In the genomic region with DNA sequence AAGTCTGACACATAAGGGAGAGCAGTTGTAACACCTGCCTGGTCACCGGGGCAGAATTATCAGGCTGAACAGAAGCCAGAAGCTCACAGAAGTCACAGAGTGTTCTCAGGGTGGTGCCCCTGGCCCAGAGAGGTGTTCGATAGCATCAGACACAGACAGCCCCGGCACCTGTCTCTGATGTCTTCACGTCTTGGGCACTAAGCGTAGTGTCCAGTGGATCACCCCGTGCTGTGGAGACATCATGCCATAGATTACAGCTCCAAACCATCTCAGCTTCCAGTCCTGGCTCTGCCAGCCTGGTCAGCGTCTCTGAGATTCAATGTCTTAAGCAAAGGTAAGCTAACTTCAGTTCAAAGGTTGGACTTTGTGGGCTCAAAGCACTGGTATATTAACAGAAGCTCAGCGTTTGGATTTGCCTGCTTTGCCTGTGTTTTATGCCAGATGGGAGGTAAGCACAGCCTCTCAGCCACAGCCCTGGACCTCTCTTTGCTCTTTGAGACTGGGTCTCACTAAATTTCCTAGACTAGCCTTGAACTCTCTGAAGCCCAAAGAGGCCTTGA, we compare ENCODE assay signal across 22 mouse cellular contexts. TPM values are rescaled to one million over a fixed set of nuclear protein-coding genes. Genes with fewer than 3 reads are reported as not detected.
A peak's percentile ranks its signal among the peaks of the same experiment; 100 is the strongest.
DNase-seq lines count a peak whose midpoint lies in the region; TF ChIP-seq lines count a peak whose summit lies in the region.
"Had no signal": no experiment of that assay in that cellular context is flagged by ENCODE, and none has a peak within 500 bp of the region (broad histone marks: within the 10 kb centered on the region; RNA-seq: fewer than 3 reads in every experiment).

No protein-coding gene starts in this region.

- intact Hi-C loops in gastrocnemius, postnatal 14 days (cut with DNase I; ENCODE audit: low total_unique reads), result no loop called here

- no peak for TF ChIP-seq POLR2A in kidney, adult 2 months (IDR thresholded peaks at IDR 0.05; ENCODE audit: low read depth, low read length)

- no peak for TF ChIP-seq CTCF in kidney, adult 2 months (conservative IDR thresholded peaks at IDR 0.05; ENCODE audit: insufficient read depth, insufficient read length, low read depth, low read length)

- peaks cover 4% of the 10 kb centered on the region; the same call in 1 of the 2 replicates for H3K4me1 ChIP-seq in kidney, adult 2 months (ENCODE audit: control insufficient read depth, insufficient read depth, low read length)

- peak; percentile 15 for DNase-seq in adrenal gland, postnatal 14 days
- DNase-seq in adrenal gland, adult 18-20 months (ENCODE audit: low spot score in 2 of 2), result no peak
- DNase-seq in gastrocnemius, adult 8-10 months (ENCODE audit: low spot score in 2 of 2), result peak; percentile 40 to 51
- no peak for DNase-seq in gastrocnemius, postnatal 14 days
- peak; percentile 78 for DNase-seq in kidney, adult 2 months
- DNase-seq in kidney, adult 18-20 months, result no peak
- DNase-seq in gastrocnemius, postnatal 25 days, result peak; percentile 70
- DNase-seq in right cerebral cortex, postnatal 25 days, result no peak
- DNase-seq: adrenal gland, postnatal 10 days; cerebellum, adult 11 months; cerebellum, adult 2 months; cerebellum, adult 9-11 months; cerebellum, postnatal 25 days had no signal

- peak overlapping the region; percentile 42; the same call in 1 of the 2 replicates for H3K27ac ChIP-seq in kidney, adult 2 months (ENCODE audit: insufficient read depth, low read depth, low read length)
- H3K27ac ChIP-seq: embryonic facial prominence, embryonic 13.5 days; forebrain, embryonic 12.5 days; forebrain, embryonic 15.5 days; hindbrain, embryonic 10.5 days; hindbrain, embryonic 13.5 days; intestine, embryonic 15.5 days had no signal

- WGBS in kidney, adult 2 months, result 66% methylated on average over 8 of the region's 8 CpGs

- no peak overlapping the region; the same call in 1 of the 2 replicates for H3K4me3 ChIP-seq in kidney, adult 2 months (ENCODE audit: insufficient read depth, low read depth, low read length)
- H3K4me3 ChIP-seq: embryonic facial prominence, embryonic 13.5 days; erythroblast, embryonic 14.5 days; forebrain, embryonic 12.5 days; forebrain, embryonic 15.5 days; hindbrain, embryonic 10.5 days; hindbrain, embryonic 13.5 days; intestine, embryonic 15.5 days had no signal

- no peaks in the 10 kb centered on the region for H3K36me3 ChIP-seq in kidney, adult 2 months (ENCODE audit: control insufficient read depth, insufficient read depth, low read length)
- H3K36me3 ChIP-seq: embryonic facial prominence, embryonic 13.5 days; forebrain, embryonic 12.5 days; forebrain, embryonic 15.5 days; hindbrain, embryonic 10.5 days; hindbrain, embryonic 13.5 days; intestine, embryonic 15.5 days had no signal

- H3K27me3 ChIP-seq in kidney, adult 2 months (replicated peaks; ENCODE audit: control insufficient read depth, insufficient read depth, low read length), result no peaks in the 10 kb centered on the region
- H3K27me3 ChIP-seq: embryonic facial prominence, embryonic 13.5 days; forebrain, embryonic 12.5 days; forebrain, embryonic 15.5 days; hindbrain, embryonic 13.5 days; intestine, embryonic 15.5 days had no signal

RNA-seq across cellular contexts. Expression of a gene that starts 10.5 kb away (rescaled TPM):
- 876 and 969 TPM in 2 replicates for total RNA-seq in adrenal gland, postnatal 14 days (2021)
- 1,000 to 10,000 TPM; 1,159 to 1,329 TPM for total RNA-seq in adrenal gland, adult 18-20 months (2021)
- 100 to 1,000 TPM; 813 to 866 (median 853) TPM for total RNA-seq in gastrocnemius, adult 8-10 months (2022)
- 100 to 1,000 TPM; 419 to 467 TPM for total RNA-seq in gastrocnemius, postnatal 14 days (2021)
- 1,603 and 1,750 TPM in 2 replicates for polyA plus RNA-seq in kidney, adult 2 months (2012; rRNA removed)
- 100 to 1,000 TPM; 590 to 608 TPM for total RNA-seq in gastrocnemius, postnatal 25 days (2021)

RNA-seq across cellular contexts. Expression of a gene that starts 47.9 kb away (rescaled TPM):
- total RNA-seq in adrenal gland, postnatal 14 days (2021), result 2.0 and 5.4 TPM in 2 replicates
- total RNA-seq in adrenal gland, adult 18-20 months (2021), result under 1 TPM; 0.77 to 0.86 TPM
- total RNA-seq in gastrocnemius, adult 8-10 months (2022), result under 1 TPM; 0.22 to 0.45 (median 0.32) TPM
- 1 to 10 TPM; 1.1 to 1.4 TPM for total RNA-seq in gastrocnemius, postnatal 14 days (2021)
- 3.6 and 4.3 TPM in 2 replicates for polyA plus RNA-seq in kidney, adult 2 months (2012; rRNA removed)
- total RNA-seq in gastrocnemius, postnatal 25 days (2021), result under 1 TPM; 0.26 to 0.51 TPM
- total RNA-seq: common myeloid progenitor, adult 5-6 weeks; granulocyte monocyte progenitor cell, adult 5-6 weeks had no signal
- polyA plus RNA-seq: erythroblast, embryonic 14.5 days had no signal

Comparison
In these comparisons a context has a peak if more than half of its experiments do, and no peak if none do; other contexts are left out.
1. DNase-seq: peak in adrenal gland, postnatal 14 days (single experiment), gastrocnemius, adult 8-10 months (2 of 2), kidney, adult 2 months (single experiment) and gastrocnemius, postnatal 25 days (single experiment); none in adrenal gland, adult 18-20 months (0 of 2), gastrocnemius, postnatal 14 days (single experiment), kidney, adult 18-20 months (single experiment) and right cerebral cortex, postnatal 25 days (single experiment).